Mouse (Mus musculus) testis, adult 2 months (tissue): ENCODE results near the gene Ankrd12.

Experiments used
- CTCF ChIP-seq: fragments of 200-500 bp; IDR thresholded peaks from 2 replicates; pipeline ENCODE4 v1.5.1; 2012; ENCODE audit warnings: low read depth, mild to moderate bottlenecking, inconsistent platforms, low read length, moderate library complexity; ENCODE audit not compliant: control insufficient read depth, insufficient read depth, insufficient replicate concordance
- POLR2A ChIP-seq: fragments of 200-500 bp; IDR thresholded peaks from 2 replicates; pipeline ENCODE4 v1.6.1; 2012; ENCODE audit warnings: low read depth, mild to moderate bottlenecking, inconsistent platforms, low read length, moderate library complexity; ENCODE audit not compliant: control insufficient read depth

GRCm38 (mm10) chr17:65945420-65945819 is 131.5 kb downstream of the Ankrd12 start:
- TF ChIP-seq CTCF (no peak), POLR2A (no peak)
